Mouse (Mus musculus) cerebellum, adult 2 months (tissue): ENCODE measurements around the gene AC109138.7.

ENCODE experiments used
- CTCF ChIP-seq: fragments of 200-500 bp; IDR thresholded peaks from 2 replicates; pipeline ENCODE4 v1.5.1; 2011; ENCODE audit warnings: low read depth, mild to moderate bottlenecking, control low read depth, low read length, moderate library complexity, borderline replicate concordance; ENCODE audit not compliant: insufficient read depth
- POLR2A ChIP-seq: fragments of 200-500 bp; IDR thresholded peaks from 2 replicates; pipeline ENCODE4 v1.6.1; 2011; ENCODE audit warnings: low read length, control low read depth, borderline replicate concordance; ENCODE audit not compliant: insufficient read depth

- no peak for TF ChIP-seq CTCF
- TF ChIP-seq POLR2A = no peak
These were observed 20.0 kb upstream of the AC109138.7 start for GRCm38 (mm10) chr19:4194021-4194724.
